Mouse (Mus musculus) B cell, adult 67 days (primary cell): Measurements from ENCODE around the gene Tmem167b. TPM values are rescaled to one million over a fixed set of nuclear protein-coding genes. Genes with fewer than 3 reads are reported as not detected.

Experiments
- total RNA-seq, 2 experiments: library from RNA; stranded (reverse); gene quantifications; 4 replicates each; pipeline ENCODE4 v1.2.4; 2023

Tmem167b gene
- 10 to 100 TPM; 37.0 to 39.0 TPM for total RNA-seq

GRCm38 (mm10) chr3:108562133-108562730 is at the start of gene Tmem167b:
Gene Tmem167b (minus strand): TSS chr3:108562466.

DNA sequence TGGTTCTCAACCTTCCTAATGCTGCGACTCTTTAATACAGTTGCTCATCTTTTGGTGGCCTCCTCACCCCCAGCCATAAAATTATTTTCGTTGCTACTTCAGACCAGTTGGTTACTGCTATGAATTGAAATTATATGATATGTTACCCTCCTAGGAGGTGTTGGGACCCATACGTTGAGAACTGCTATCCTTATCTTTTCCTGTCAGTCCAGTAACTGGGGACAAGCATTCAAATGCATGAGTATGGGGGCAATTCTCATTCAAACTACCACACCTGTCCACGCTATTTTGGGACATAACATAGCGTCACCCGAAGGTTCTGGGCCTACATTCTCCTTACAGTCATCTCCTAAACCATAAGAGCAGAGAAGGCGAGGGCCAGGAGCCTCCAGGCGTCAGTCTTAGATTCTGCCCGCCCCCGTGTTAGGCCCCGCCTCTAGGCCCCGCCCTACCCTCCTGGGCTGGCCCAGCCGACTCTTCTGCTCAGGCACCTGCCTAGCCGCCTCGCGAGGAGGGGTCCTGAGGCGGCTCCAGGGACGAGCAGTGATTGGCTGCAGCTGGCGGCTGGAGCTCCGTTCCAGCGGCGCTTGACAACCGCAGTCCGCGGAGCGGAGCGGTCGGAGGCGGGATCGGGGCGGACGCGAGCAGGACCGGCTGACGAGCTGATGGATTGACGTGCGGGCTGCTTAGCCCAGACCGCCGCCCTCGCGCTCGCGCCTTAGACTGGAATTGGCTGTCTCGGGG is 28.7 kb upstream of the Tmem167b start, which contains the start of gene Wdr47:
TSS of gene Wdr47 (plus strand) at position 494 of the 744 bp plus-strand sequence.

GRCm38 (mm10) chr3:108571443-108572294 is 9.4 kb upstream of the Tmem167b start, which contains the start of gene Taf13:
Gene Taf13 (plus strand): TSS chr3:108571698.

GRCm38 (mm10) chr3:108536517-108537260 is 25.6 kb downstream of the Tmem167b start, which contains the start of gene 5330417C22Rik:
Gene 5330417C22Rik (minus strand): TSS chr3:108536536.

DNA sequence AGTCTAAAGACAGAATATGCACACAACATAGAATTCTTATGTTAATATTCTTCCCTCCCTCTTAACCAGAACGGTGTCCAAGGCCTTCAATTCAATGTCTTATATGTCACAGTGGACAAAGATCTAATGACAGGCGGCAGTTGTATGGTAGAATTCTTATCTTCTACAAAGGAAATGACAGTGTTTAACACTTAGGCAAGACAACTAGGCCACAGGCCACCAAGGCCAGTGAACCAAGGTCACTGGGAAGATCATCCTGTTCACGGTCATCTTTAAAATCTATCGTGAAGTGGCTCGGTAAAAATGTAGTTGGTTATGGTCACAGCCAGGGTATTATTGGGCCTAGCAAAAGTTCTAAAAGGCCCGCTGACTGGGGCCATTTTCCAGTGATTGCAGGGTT is 28.3 kb downstream of the Tmem167b start, which contains the start of gene 1700013F07Rik:
TSS of gene 1700013F07Rik (plus strand) at position 200 of the 400 bp plus-strand sequence.

Other genes starting within 250 kb of the Tmem167b start
- gene Mybphl, start 197.6 kb downstream of the Tmem167b start, total RNA-seq: not detected
- under 1 TPM; 0.42 to 0.75 TPM for gene Psrc1, start 178.6 kb downstream of the Tmem167b start, total RNA-seq
- 1 to 10 TPM; 4.6 to 4.9 TPM for gene Celsr2, start 146.9 kb downstream of the Tmem167b start, total RNA-seq
- 100 to 1,000 TPM; 136 to 138 TPM for gene Sars, start 117.3 kb downstream of the Tmem167b start, total RNA-seq
- gene 1700013F07Rik, start 28.3 kb downstream of the Tmem167b start, total RNA-seq: not detected
- under 1 TPM in 1 of 2 experiments, not detected in 1; 0.20 TPM for gene 5330417C22Rik, start 25.9 kb downstream of the Tmem167b start, total RNA-seq
- gene Taf13, start 9.2 kb upstream of the Tmem167b start, total RNA-seq: 10 to 100 TPM; 24.9 to 30.1 TPM
- gene Wdr47, start 28.8 kb upstream of the Tmem167b start, total RNA-seq: 10 to 100 TPM; 19.8 to 29.3 TPM
- 10 to 100 TPM; 42.6 to 43.1 TPM for gene Clcc1, start 91.4 kb upstream of the Tmem167b start, total RNA-seq
- not detected for gene Gpsm2, start 159.8 kb upstream of the Tmem167b start, total RNA-seq
- gene Aknad1, start 177.2 kb upstream of the Tmem167b start, total RNA-seq: not detected